In genomic region chr5:101294031-101294430, GRCm38 (mm10) we compare ENCODE assay signal across 27 mouse cellular contexts.
A peak's percentile ranks its signal among the peaks of the same experiment; 100 is the strongest.
DNase-seq lines count a peak whose midpoint lies in the region; ATAC-seq and TF ChIP-seq lines count a peak whose summit lies in the region.
"Had no signal": no experiment of that assay in that cellular context is flagged by ENCODE, and none has a peak within 500 bp of the region (broad histone marks: within the 10 kb centered on the region; RNA-seq: fewer than 3 reads in every experiment).

No protein-coding gene starts in this region.

- peaks cover 22% of the 10 kb centered on the region for H3K4me1 ChIP-seq in cerebellum, adult 2 months (ENCODE audit: control insufficient read depth, insufficient read depth, low read length)
- H3K4me1 ChIP-seq in forebrain, embryonic 16.5 days (replicated peaks; ENCODE audit: control insufficient read depth, insufficient read depth, low read length) = peaks cover 5% of the 10 kb centered on the region; the same call in 1 of the 2 replicates
- no peaks in the 10 kb centered on the region for H3K4me1 ChIP-seq in forebrain, postnatal 0 days (ENCODE audit: insufficient read depth)
- H3K4me1 ChIP-seq: embryonic facial prominence, embryonic 12.5 days; heart, embryonic 12.5 days; heart, embryonic 15.5 days; intestine, embryonic 15.5 days had no signal

- no peaks in the 10 kb centered on the region for H3K27me3 ChIP-seq in cerebellum, adult 2 months (ENCODE audit: control insufficient read depth, insufficient read depth, low read length)
- no peaks in the 10 kb centered on the region for H3K27me3 ChIP-seq in forebrain, embryonic 16.5 days (replicated peaks; ENCODE audit: control insufficient read depth, insufficient read depth, low read length)
- no peaks in the 10 kb centered on the region for H3K27me3 ChIP-seq in forebrain, postnatal 0 days (ENCODE audit: insufficient read depth, low read length)
- H3K27me3 ChIP-seq: embryonic facial prominence, embryonic 12.5 days; embryonic facial prominence, embryonic 15.5 days; heart, embryonic 12.5 days; intestine, embryonic 15.5 days had no signal

- no peak overlapping the region for H3K4me2 ChIP-seq in forebrain, embryonic 16.5 days (ENCODE audit: low read length)
- H3K4me2 ChIP-seq in forebrain, postnatal 0 days (ENCODE audit: low read depth) = no peak overlapping the region
- H3K4me2 ChIP-seq: embryonic facial prominence, embryonic 12.5 days; embryonic facial prominence, embryonic 15.5 days; heart, embryonic 12.5 days; heart, embryonic 15.5 days; hindbrain, embryonic 13.5 days; intestine, embryonic 15.5 days had no signal

- no peak overlapping the region for H3K27ac ChIP-seq in cerebellum, adult 2 months (ENCODE audit: insufficient read depth, low read length)
- H3K27ac ChIP-seq in forebrain, embryonic 16.5 days (ENCODE audit: low read length) = no peak overlapping the region
- no peak overlapping the region for H3K27ac ChIP-seq in forebrain, postnatal 0 days (ENCODE audit: low read depth, low read length)
- H3K27ac ChIP-seq: embryonic facial prominence, embryonic 12.5 days; embryonic facial prominence, embryonic 15.5 days; heart, embryonic 15.5 days; hindbrain, embryonic 10.5 days; hindbrain, embryonic 13.5 days; intestine, embryonic 15.5 days had no signal

- no peak overlapping the region for H3K4me3 ChIP-seq in cerebellum, adult 2 months (replicated peaks; ENCODE audit: insufficient read depth, low read depth, low read length)
- H3K4me3 ChIP-seq in forebrain, embryonic 16.5 days (replicated peaks; ENCODE audit: low read length) = no peak overlapping the region
- H3K4me3 ChIP-seq in forebrain, postnatal 0 days (ENCODE audit: low read depth, low read length) = no peak overlapping the region
- H3K4me3 ChIP-seq: embryonic facial prominence, embryonic 12.5 days; embryonic facial prominence, embryonic 15.5 days; heart, embryonic 12.5 days; heart, embryonic 15.5 days; hindbrain, embryonic 10.5 days; hindbrain, embryonic 13.5 days; intestine, embryonic 15.5 days had no signal

- H3K36me3 ChIP-seq in forebrain, embryonic 16.5 days (ENCODE audit: control insufficient read depth, insufficient read depth) = no peaks in the 10 kb centered on the region
- H3K36me3 ChIP-seq in forebrain, postnatal 0 days (ENCODE audit: insufficient read depth) = no peaks in the 10 kb centered on the region
- H3K36me3 ChIP-seq: embryonic facial prominence, embryonic 12.5 days; embryonic facial prominence, embryonic 15.5 days; heart, embryonic 12.5 days; heart, embryonic 15.5 days; hindbrain, embryonic 10.5 days; hindbrain, embryonic 13.5 days; intestine, embryonic 15.5 days had no signal

- peak; percentile 59; the same call in 1 of the 2 replicates for ATAC-seq in forebrain, embryonic 16.5 days
- no peak for ATAC-seq in forebrain, postnatal 0 days
- ATAC-seq: activated CD4-positive, CD25-positive, alpha-beta regulatory T cell, adult 4 months; CD4-positive, CD25-positive, alpha-beta regulatory T cell, adult 4 months; forebrain, embryonic 14.5 days; hindbrain, embryonic 16.5 days; intestine, embryonic 15.5 days had no signal

- no peaks in the 10 kb centered on the region for H3K9me3 ChIP-seq in forebrain, embryonic 16.5 days (ENCODE audit: control insufficient read depth, low read length)
- H3K9me3 ChIP-seq in forebrain, postnatal 0 days (ENCODE audit: low read length) = no peaks in the 10 kb centered on the region
- H3K9me3 ChIP-seq: embryonic facial prominence, embryonic 12.5 days; embryonic facial prominence, embryonic 15.5 days; heart, embryonic 12.5 days; heart, embryonic 15.5 days; hindbrain, embryonic 10.5 days; hindbrain, embryonic 13.5 days; intestine, embryonic 15.5 days had no signal

- 38% methylated on average over 3 of the region's 3 CpGs for WGBS in cerebellum, adult 2 months
- 65% methylated on average over 3 of the region's 3 CpGs for WGBS in forebrain, embryonic 16.5 days
- 56% methylated on average over 3 of the region's 3 CpGs for WGBS in forebrain, postnatal 0 days

- no peak for TF ChIP-seq CTCF in cerebellum, adult 2 months (IDR thresholded peaks at IDR 0.05; ENCODE audit: borderline replicate concordance, insufficient read depth, low read depth, low read length)
- TF ChIP-seq CTCF in forebrain, postnatal 0 days (IDR thresholded peaks at IDR 0.05; ENCODE audit: low read depth) = no peak

- DNase-seq in cerebellum, adult 2 months = peak; percentile 29 to 58
- DNase-seq in cerebellum, adult 11 months = no peak
- DNase-seq in forebrain, postnatal 0 days = no peak
- DNase-seq in brain, adult 2 months (ENCODE audit: low read depth, low spot score) = peak; percentile 45
- DNase-seq in cerebellum, postnatal 14 days = peak; percentile 13 to 55
- no peak for DNase-seq in layer of hippocampus, postnatal 36 days
- DNase-seq in kidney, adult 8-10 months = no peak
- DNase-seq: adrenal gland, adult 8-10 months; adrenal gland, postnatal 25 days; gastrocnemius, postnatal 10 days; gastrocnemius, postnatal 36 days; heart, postnatal 10 days; heart, postnatal 36 days; kidney, adult 11 months; kidney, adult 9 months had no signal

- TF ChIP-seq POLR2A in cerebellum, adult 2 months (IDR thresholded peaks at IDR 0.05; ENCODE audit: borderline replicate concordance, insufficient read depth, low read length) = no peak

- no peak overlapping the region for H3K9ac ChIP-seq in forebrain, embryonic 16.5 days (replicated peaks; ENCODE audit: low read depth, low read length)
- no peak overlapping the region for H3K9ac ChIP-seq in forebrain, postnatal 0 days
- H3K9ac ChIP-seq: embryonic facial prominence, embryonic 12.5 days; embryonic facial prominence, embryonic 15.5 days; heart, embryonic 12.5 days; heart, embryonic 15.5 days; hindbrain, embryonic 13.5 days; intestine, embryonic 15.5 days had no signal

Comparison
In these comparisons a context has a peak if more than half of its experiments do, and no peak if none do; other contexts are left out.
1. DNase-seq: peak in cerebellum, adult 2 months (2 of 2), brain, adult 2 months (single experiment) and cerebellum, postnatal 14 days (2 of 2); none in cerebellum, adult 11 months (single experiment), forebrain, postnatal 0 days (single experiment), layer of hippocampus, postnatal 36 days (0 of 2) and kidney, adult 8-10 months (0 of 2).